Mouse (Mus musculus) neutrophil, adult 65 days (primary cell): ENCODE results near the gene Olfr1317. TPM values are rescaled to one million over a fixed set of nuclear protein-coding genes. Genes with fewer than 3 reads are reported as not detected.

Experiments used
- total RNA-seq: library from RNA; stranded (reverse); gene quantifications from 2 replicates; pipeline ENCODE4 v1.2.4, GENCODE M21; 2023

Olfr1317 gene
- total RNA-seq: not detected in 2 replicates

GRCm38 (mm10) chr2:112140029-112140428, at the start of gene Olfr1317:
TSS of gene Olfr1317 (plus strand) at chr2:112140329.

DNA sequence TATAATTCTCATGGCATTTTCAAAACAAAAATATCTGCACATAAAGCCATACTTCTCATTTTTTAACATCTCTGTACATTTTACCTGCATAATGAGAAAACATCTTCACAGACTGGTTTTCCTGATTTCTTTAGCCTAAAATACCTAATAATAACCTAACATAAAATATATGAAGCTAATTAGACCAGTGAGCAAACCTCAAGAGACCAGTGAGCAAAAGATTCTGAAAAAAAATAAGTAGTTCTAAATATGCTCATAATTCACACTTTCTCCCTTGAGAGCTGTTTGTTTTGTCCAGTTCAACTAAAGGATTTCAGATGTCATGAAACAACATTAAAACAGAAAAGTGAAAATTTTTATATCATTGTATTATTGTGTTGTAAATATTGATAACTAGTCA, 43.4 kb upstream of the Olfr1317 start, which contains the start of gene Olfr1314:
TSS of gene Olfr1314 (minus strand) at position 101 of the 400 bp plus-strand sequence.

DNA sequence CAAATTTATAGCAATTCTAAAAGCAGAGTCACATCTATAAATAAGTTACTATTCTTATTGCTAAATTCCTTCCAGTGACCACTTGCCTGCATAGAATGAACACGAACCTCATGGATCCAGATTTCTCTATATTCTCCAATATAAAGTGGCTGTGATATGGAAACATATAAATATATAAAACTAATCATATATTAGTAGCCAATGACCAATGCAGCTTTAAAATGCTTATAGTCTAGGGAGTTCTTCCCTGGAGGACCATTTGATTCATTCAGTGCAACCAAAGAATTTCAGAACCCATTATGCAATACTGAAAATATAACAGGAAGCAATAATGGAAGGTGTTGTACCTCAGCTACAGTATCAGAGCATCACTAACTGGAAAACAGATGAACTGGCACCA, 24.8 kb upstream of the Olfr1317 start, which contains the start of gene Olfr1315-ps1:
TSS of gene Olfr1315-ps1 (minus strand) at position 101 of the 400 bp plus-strand sequence.

DNA sequence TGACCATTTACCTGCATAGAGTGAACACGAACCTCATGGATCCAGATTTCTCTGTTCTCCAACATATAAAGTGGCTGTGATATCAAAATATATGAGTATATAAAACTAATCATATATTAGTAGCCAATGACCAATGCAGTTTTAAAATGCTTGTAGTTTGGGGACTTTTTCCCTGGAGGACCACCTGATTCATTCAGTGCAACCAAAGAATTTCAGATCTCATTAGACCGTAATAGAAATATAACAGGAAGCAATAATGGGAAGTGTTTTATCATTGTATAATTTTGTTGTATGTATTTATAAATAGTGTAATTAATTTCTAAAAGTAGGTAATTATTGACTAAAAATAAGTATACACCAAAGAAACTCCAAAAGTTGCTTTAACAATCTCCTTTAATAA, 5.3 kb upstream of the Olfr1317 start, which contains the start of gene Olfr1316:
TSS of gene Olfr1316 (minus strand) at position 101 of the 400 bp plus-strand sequence.

DNA sequence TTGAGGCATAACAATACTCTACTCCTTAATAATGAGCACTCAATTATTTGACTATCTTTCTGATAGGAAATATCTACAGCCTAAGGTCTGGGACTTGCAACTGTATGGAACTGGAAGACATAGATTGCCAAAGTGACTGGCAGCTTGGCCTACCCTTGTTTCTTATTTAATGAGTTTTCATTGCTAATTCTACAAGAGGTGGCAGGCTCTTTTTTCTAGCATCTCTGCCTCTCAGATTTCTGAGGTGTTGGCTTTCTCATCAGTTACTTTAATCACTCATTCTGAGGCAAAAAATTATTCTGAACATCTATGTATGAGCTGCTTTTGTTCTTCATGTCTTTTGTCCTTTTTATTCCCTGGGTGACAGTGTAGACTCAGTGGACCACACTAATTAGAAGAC, 13.8 kb downstream of the Olfr1317 start, which contains the start of gene Olfr1318:
TSS of gene Olfr1318 (plus strand) at position 301 of the 400 bp plus-strand sequence.

Other genes with a start within 250 kb of the Olfr1317 start
- gene Olfr1306, start 224.1 kb upstream of the Olfr1317 start, total RNA-seq: not detected in 2 replicates
- 0.06 and 0.09 TPM in 2 replicates for gene Olfr1307, start 190.9 kb upstream of the Olfr1317 start, total RNA-seq
- not detected in 2 replicates for gene Olfr1308, start 175.4 kb upstream of the Olfr1317 start, total RNA-seq
- not detected in 2 replicates for gene Olfr1309, start 150.0 kb upstream of the Olfr1317 start, total RNA-seq
- not detected in 2 replicates for gene Olfr1310, start 127.6 kb upstream of the Olfr1317 start, total RNA-seq
- not detected in 2 replicates for gene Olfr1311, start 115.9 kb upstream of the Olfr1317 start, total RNA-seq
- not detected in 2 replicates for gene Olfr1312, start 90.1 kb upstream of the Olfr1317 start, total RNA-seq
- not detected in 2 replicates for gene Olfr1313, start 62.5 kb upstream of the Olfr1317 start, total RNA-seq
- not detected in 2 replicates for gene Olfr1314, start 43.5 kb upstream of the Olfr1317 start, total RNA-seq
- gene Olfr1315-ps1, start 24.9 kb upstream of the Olfr1317 start, total RNA-seq: not detected in 2 replicates
- not detected in 2 replicates for gene Olfr1316, start 5.4 kb upstream of the Olfr1317 start, total RNA-seq
- not detected in 2 replicates for gene Olfr1318, start 13.9 kb downstream of the Olfr1317 start, total RNA-seq
- 87.0 and 113 TPM in 2 replicates for gene Lpcat4, start 99.1 kb downstream of the Olfr1317 start, total RNA-seq
- gene Nutm1, start 119.0 kb downstream of the Olfr1317 start, total RNA-seq: not detected in 2 replicates
- 13.9 and 14.8 TPM in 2 replicates for gene Nop10, start 121.6 kb downstream of the Olfr1317 start, total RNA-seq
- gene Slc12a6, start 125.5 kb downstream of the Olfr1317 start, total RNA-seq: 187 and 220 TPM in 2 replicates
- gene Gm21985, start 126.0 kb downstream of the Olfr1317 start, total RNA-seq: not detected in 2 replicates
- gene Emc4, start 227.7 kb downstream of the Olfr1317 start, total RNA-seq: 15.4 and 16.9 TPM in 2 replicates
- 5.9 and 9.1 TPM in 2 replicates for gene Katnbl1, start 238.9 kb downstream of the Olfr1317 start, total RNA-seq